Mouse (Mus musculus) thymus, adult 2 months (tissue): Measurements from ENCODE around the gene Otp.

Experiments used
- CTCF ChIP-seq: fragments of 200-500 bp; IDR thresholded peaks from 2 replicates; pipeline ENCODE4 v1.5.1; 2012; ENCODE audit warnings: mild to moderate bottlenecking, control low read depth, low read length, moderate library complexity, borderline replicate concordance; ENCODE audit not compliant: control insufficient read depth, poor library complexity, insufficient read depth; ENCODE audit errors: extremely low read depth
- POLR2A ChIP-seq: fragments of 200-500 bp; IDR thresholded peaks from 2 replicates; pipeline ENCODE4 v1.6.1; 2012; ENCODE audit warnings: mild to moderate bottlenecking, low read length, control low read depth, moderate library complexity; ENCODE audit not compliant: control insufficient read depth, poor library complexity, insufficient read depth; ENCODE audit errors: extremely low read depth

DNA sequence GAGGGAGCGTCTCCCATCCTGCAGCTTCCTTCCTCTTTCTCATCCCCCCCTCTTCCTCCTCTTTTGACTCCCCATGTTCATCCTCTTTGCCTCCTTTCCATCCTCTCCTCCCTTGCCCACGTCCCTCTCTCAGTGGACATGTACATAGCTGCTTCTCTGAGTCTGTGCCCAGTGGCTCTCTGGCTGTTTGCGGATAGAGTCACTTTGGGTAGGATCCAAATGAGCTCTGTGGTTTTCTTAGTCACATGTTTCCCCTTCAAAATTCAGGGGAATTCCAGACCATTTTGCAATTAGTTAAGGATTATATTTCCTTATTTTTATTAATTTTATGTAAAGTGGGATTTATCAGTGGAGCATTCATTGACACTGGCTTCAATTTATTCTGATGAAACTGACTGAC is 52.7 kb downstream of the Otp start:
- TF ChIP-seq CTCF (no peak), POLR2A (no peak)
